Mouse (Mus musculus): ENCODE data around the gene Coq6. TPM values are rescaled to one million over a fixed set of nuclear protein-coding genes. Genes with fewer than 3 reads are reported as not detected.
A peak's percentile ranks its signal among the peaks of the same experiment; 100 is the strongest.

Gene Coq6
- polyA plus RNA-seq, 1 experiment from 2014 or later: 46.5 TPM

DNA sequence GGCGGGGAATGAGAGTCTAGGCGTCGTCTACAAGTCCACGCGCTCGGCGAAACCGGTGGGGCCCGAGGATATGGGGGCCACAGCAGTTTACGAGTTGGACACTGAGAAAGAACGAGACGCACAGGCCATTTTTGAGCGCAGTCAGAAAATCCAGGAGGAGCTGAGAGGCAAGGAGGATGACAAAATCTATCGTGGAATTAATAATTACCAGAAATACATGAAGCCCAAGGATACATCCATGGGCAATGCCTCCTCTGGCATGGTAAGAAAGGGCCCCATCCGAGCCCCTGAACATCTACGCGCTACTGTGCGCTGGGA lies 56.1 kb downstream of the Coq6 start:
- Histone ChIP-seq H3K9ac (replicated peaks) (peak overlapping the region; percentile 61), H3K27me3 (no peaks in the 10 kb centered on the region), H3K4me1 (peaks cover 5% of the 10 kb centered on the region; the same call in 1 of the 2 replicates), H3K9me3 (no peaks in the 10 kb centered on the region), H3K4me3 (peak overlapping the region; percentile 58), H3K36me3 (no peaks in the 10 kb centered on the region), H3K4me2 (replicated peaks) (peak overlapping the region; percentile 72), H3K27ac (replicated peaks) (peak overlapping the region; percentile 56; the same call in 1 of the 2 replicates)
- WGBS: 34% methylated on average over 18 of the region's 18 CpGs
- ATAC-seq (ENCODE audit: low FRiP score, low read depth): no peak

Other genes starting within 250 kb of the Coq6 start
- gene Dnal1, start 247.3 kb upstream of the Coq6 start, polyA plus RNA-seq (2016; fragmentation: Nextera tagmentation; extraction: Ambion mirVana): 6.9 and 7.4 TPM in 2 replicates
- 3.6 and 3.7 TPM in 2 replicates for gene Pnma1, start 213.2 kb upstream of the Coq6 start, polyA plus RNA-seq (2016; fragmentation: Nextera tagmentation; extraction: Ambion mirVana)
- 6.5 and 6.6 TPM in 2 replicates for gene Elmsan1, start 142.8 kb upstream of the Coq6 start, polyA plus RNA-seq (2016; fragmentation: Nextera tagmentation; extraction: Ambion mirVana)
- gene Ptgr2, start 76.4 kb upstream of the Coq6 start, polyA plus RNA-seq (2016; fragmentation: Nextera tagmentation; extraction: Ambion mirVana): 15.2 and 18.1 TPM in 2 replicates
- 117 TPM in 2 replicates for gene Zfp410, start 44.8 kb upstream of the Coq6 start, polyA plus RNA-seq (2016; fragmentation: Nextera tagmentation; extraction: Ambion mirVana)
- gene Fam161b, start 176 bp downstream of the Coq6 start, polyA plus RNA-seq (2016; fragmentation: Nextera tagmentation; extraction: Ambion mirVana): 12.3 and 14.2 TPM in 2 replicates
- gene Entpd5, start 47.4 kb downstream of the Coq6 start, polyA plus RNA-seq (2016; fragmentation: Nextera tagmentation; extraction: Ambion mirVana): 9.6 and 10.3 TPM in 2 replicates
- gene Bbof1, start 47.4 kb downstream of the Coq6 start, polyA plus RNA-seq (2016; fragmentation: Nextera tagmentation; extraction: Ambion mirVana): 2.6 and 2.7 TPM in 2 replicates
- gene Rnf113a2, start 55.5 kb downstream of the Coq6 start, polyA plus RNA-seq (2016; fragmentation: Nextera tagmentation; extraction: Ambion mirVana): 27.7 and 28.7 TPM in 2 replicates
- gene Aldh6a1, start 89.3 kb downstream of the Coq6 start, polyA plus RNA-seq (2016; fragmentation: Nextera tagmentation; extraction: Ambion mirVana): 25.9 and 27.3 TPM in 2 replicates
- gene Lin52, start 89.8 kb downstream of the Coq6 start, polyA plus RNA-seq (2016; fragmentation: Nextera tagmentation; extraction: Ambion mirVana): 36.0 and 37.0 TPM in 2 replicates
- gene Vsx2, start 208.1 kb downstream of the Coq6 start, polyA plus RNA-seq (2016; fragmentation: Nextera tagmentation; extraction: Ambion mirVana): 0.84 and 0.92 TPM in 2 replicates

All from midbrain, embryonic 12.5 days (tissue).